Mouse (Mus musculus): ENCODE measurements around the gene Tssc4. TPM values are rescaled to one million over a fixed set of nuclear protein-coding genes. Genes with fewer than 3 reads are reported as not detected.

The Tssc4 gene
- polyA plus RNA-seq, 1 experiment from 2014 or later, result 91.7 TPM

GRCm38 (mm10) chr7:143036787-143037186, 32.3 kb upstream of the Tssc4 start:
- no peaks in the 10 kb centered on the region for H3K4me1 ChIP-seq
- no peaks in the 10 kb centered on the region for H3K27me3 ChIP-seq (replicated peaks)
- WGBS, result 83% methylated on average over 3 of the region's 3 CpGs
- no peak overlapping the region for H3K27ac ChIP-seq
- H3K9ac ChIP-seq, result no peak overlapping the region
- no peak for ATAC-seq (ENCODE audit: low FRiP score, low read depth)
- H3K4me3 ChIP-seq, result no peak overlapping the region
- no peaks in the 10 kb centered on the region for H3K36me3 ChIP-seq
- H3K9me3 ChIP-seq, result no peaks in the 10 kb centered on the region
- H3K4me2 ChIP-seq (replicated peaks), result no peak overlapping the region

- 90% methylated on average over 4 of the region's 4 CpGs for WGBS
- no peak for ATAC-seq (ENCODE audit: low FRiP score, low read depth)
These were observed 31.7 kb upstream of the Tssc4 start for GRCm38 (mm10) chr7:143037306-143037705.

GRCm38 (mm10) chr7:143038174-143038931, 30.7 kb upstream of the Tssc4 start:
- no peaks in the 10 kb centered on the region for H3K36me3 ChIP-seq
- WGBS, result 90% methylated on average over 3 of the region's 3 CpGs
- H3K27me3 ChIP-seq (replicated peaks), result no peaks in the 10 kb centered on the region
- H3K9me3 ChIP-seq, result no peaks in the 10 kb centered on the region
- no peak overlapping the region for H3K9ac ChIP-seq
- H3K4me2 ChIP-seq (replicated peaks), result no peak overlapping the region
- H3K27ac ChIP-seq, result no peak overlapping the region
- no peak for ATAC-seq (ENCODE audit: low FRiP score, low read depth)
- H3K4me3 ChIP-seq, result no peak overlapping the region
- no peaks in the 10 kb centered on the region for H3K4me1 ChIP-seq

More at GRCm38 (mm10) chr7:143037306-143037705, 31.7 kb upstream of the Tssc4 start:
- H3K9ac ChIP-seq, result no peak overlapping the region
- H3K36me3 ChIP-seq, result no peaks in the 10 kb centered on the region
- no peaks in the 10 kb centered on the region for H3K9me3 ChIP-seq
- H3K4me1 ChIP-seq, result no peaks in the 10 kb centered on the region
- no peak overlapping the region for H3K27ac ChIP-seq
- no peak overlapping the region for H3K4me3 ChIP-seq
- H3K4me2 ChIP-seq (replicated peaks), result no peak overlapping the region
- no peaks in the 10 kb centered on the region for H3K27me3 ChIP-seq (replicated peaks)

- Histone ChIP-seq H3K4me1 (no peaks in the 10 kb centered on the region), H3K36me3 (no peaks in the 10 kb centered on the region), H3K9me3 (no peaks in the 10 kb centered on the region), H3K4me2 (replicated peaks) (no peak overlapping the region), H3K27me3 (replicated peaks) (no peaks in the 10 kb centered on the region), H3K27ac (no peak overlapping the region), H3K4me3 (no peak overlapping the region), H3K9ac (no peak overlapping the region)
- ATAC-seq (ENCODE audit: low FRiP score, low read depth), result no peak
- WGBS, result 96% methylated on average over 3 of the region's 3 CpGs
These were observed 28.5 kb upstream of the Tssc4 start for GRCm38 (mm10) chr7:143040561-143040960.

GRCm38 (mm10) chr7:143041138-143041822, 27.8 kb upstream of the Tssc4 start:
- no peak for ATAC-seq (ENCODE audit: low FRiP score, low read depth)
- no peaks in the 10 kb centered on the region for H3K36me3 ChIP-seq
- no peaks in the 10 kb centered on the region for H3K9me3 ChIP-seq
- H3K9ac ChIP-seq, result no peak overlapping the region
- H3K4me2 ChIP-seq (replicated peaks), result no peak overlapping the region
- H3K27me3 ChIP-seq (replicated peaks), result no peaks in the 10 kb centered on the region
- no peak overlapping the region for H3K27ac ChIP-seq
- H3K4me1 ChIP-seq, result no peaks in the 10 kb centered on the region
- 86% methylated on average over 3 of the region's 3 CpGs for WGBS
- H3K4me3 ChIP-seq, result no peak overlapping the region

- Histone ChIP-seq H3K27ac (no peak overlapping the region), H3K9ac (0 out of 2 replicates have a peak overlapping the region, but pooled peaks have one; percentile 29)
These were observed 27.0 kb upstream of the Tssc4 start for GRCm38 (mm10) chr7:143042089-143042488.

GRCm38 (mm10) chr7:143042897-143043300, 26.1 kb upstream of the Tssc4 start:
- H3K27ac ChIP-seq, result no peak overlapping the region
- H3K27me3 ChIP-seq (replicated peaks), result no peaks in the 10 kb centered on the region
- no peak overlapping the region for H3K9ac ChIP-seq
- ATAC-seq (ENCODE audit: low FRiP score, low read depth), result no peak
- 86% methylated on average over 3 of the region's 3 CpGs for WGBS
- H3K9me3 ChIP-seq, result no peaks in the 10 kb centered on the region
- no peaks in the 10 kb centered on the region for H3K36me3 ChIP-seq
- no peak overlapping the region for H3K4me2 ChIP-seq (replicated peaks)
- no peaks in the 10 kb centered on the region for H3K4me1 ChIP-seq
- no peak overlapping the region for H3K4me3 ChIP-seq

More at GRCm38 (mm10) chr7:143042089-143042488, 27.0 kb upstream of the Tssc4 start:
- no peak for ATAC-seq (ENCODE audit: low FRiP score, low read depth)
- Histone ChIP-seq H3K36me3 (no peaks in the 10 kb centered on the region), H3K4me1 (no peaks in the 10 kb centered on the region), H3K9me3 (no peaks in the 10 kb centered on the region), H3K4me2 (replicated peaks) (no peak overlapping the region), H3K27me3 (replicated peaks) (no peaks in the 10 kb centered on the region), H3K4me3 (no peak overlapping the region)
- 76% methylated on average over 3 of the region's 3 CpGs for WGBS

- Histone ChIP-seq H3K9ac (no peak overlapping the region), H3K4me3 (no peak overlapping the region), H3K36me3 (no peaks in the 10 kb centered on the region), H3K4me2 (replicated peaks) (no peak overlapping the region), H3K27ac (no peak overlapping the region), H3K9me3 (no peaks in the 10 kb centered on the region), H3K27me3 (replicated peaks) (no peaks in the 10 kb centered on the region), H3K4me1 (no peaks in the 10 kb centered on the region)
- WGBS, result 88% methylated on average over 2 of the region's 2 CpGs
- ATAC-seq (ENCODE audit: low FRiP score, low read depth), result no peak
These were observed 24.8 kb upstream of the Tssc4 start for GRCm38 (mm10) chr7:143044049-143044825.

- no peak overlapping the region for H3K4me2 ChIP-seq (replicated peaks)
- no peak overlapping the region for H3K9ac ChIP-seq
- no peaks in the 10 kb centered on the region for H3K36me3 ChIP-seq
- no peak overlapping the region for H3K4me3 ChIP-seq
- H3K27me3 ChIP-seq (replicated peaks), result no peaks in the 10 kb centered on the region
- ATAC-seq (ENCODE audit: low FRiP score, low read depth), result no peak
- no peaks in the 10 kb centered on the region for H3K4me1 ChIP-seq
- H3K9me3 ChIP-seq, result no peaks in the 10 kb centered on the region
- no peak overlapping the region for H3K27ac ChIP-seq
These were observed 24.2 kb upstream of the Tssc4 start for GRCm38 (mm10) chr7:143044826-143045206.

GRCm38 (mm10) chr7:143046358-143046757, 22.7 kb upstream of the Tssc4 start:
- H3K27ac ChIP-seq, result no peak overlapping the region
- no peaks in the 10 kb centered on the region for H3K27me3 ChIP-seq (replicated peaks)
- no peaks in the 10 kb centered on the region for H3K4me1 ChIP-seq
- no peaks in the 10 kb centered on the region for H3K9me3 ChIP-seq
- ATAC-seq (ENCODE audit: low FRiP score, low read depth), result no peak
- no peak overlapping the region for H3K4me3 ChIP-seq
- no peak overlapping the region for H3K9ac ChIP-seq
- no peaks in the 10 kb centered on the region for H3K36me3 ChIP-seq
- H3K4me2 ChIP-seq (replicated peaks), result no peak overlapping the region
- WGBS, result 82% methylated on average over 7 of the region's 7 CpGs

GRCm38 (mm10) chr7:143049331-143049730, 19.7 kb upstream of the Tssc4 start:
- Histone ChIP-seq H3K27me3 (replicated peaks) (no peaks in the 10 kb centered on the region), H3K4me1 (peaks cover 11% of the 10 kb centered on the region), H3K27ac (no peak overlapping the region), H3K4me2 (replicated peaks) (no peak overlapping the region), H3K4me3 (no peak overlapping the region), H3K9me3 (no peaks in the 10 kb centered on the region), H3K9ac (no peak overlapping the region), H3K36me3 (no peaks in the 10 kb centered on the region)
- WGBS, result 74% methylated on average over 3 of the region's 3 CpGs
- no peak for ATAC-seq (ENCODE audit: low FRiP score, low read depth)

Measured in neural tube, embryonic 12.5 days (tissue).